Mouse (Mus musculus): Measurements from ENCODE around the gene Hist1h4k. TPM values are rescaled to one million over a fixed set of nuclear protein-coding genes. Genes with fewer than 3 reads are reported as not detected.
"Not testable (repeated sequence)": the region's sequence is repeated elsewhere in the genome, so short reads cannot be mapped to it uniquely, and the experiment has no call there.

Hist1h4k gene
- polyA plus RNA-seq, 1 experiment from 2014 or later: 3.0 TPM

- Histone ChIP-seq H3K4me1 (replicated peaks) (peaks cover 47% of the 10 kb centered on the region), H3K36me3 (no peaks in the 10 kb centered on the region)
- 0% methylated on average over 17 of the region's 20 CpGs for WGBS
These were observed 32.9 kb upstream of the Hist1h4k start, which contains the start of gene Hist1h3i for GRCm38 (mm10) chr13:21783255-21783617. Hist1h3i (minus strand) TSS chr13:21783370.

DNA sequence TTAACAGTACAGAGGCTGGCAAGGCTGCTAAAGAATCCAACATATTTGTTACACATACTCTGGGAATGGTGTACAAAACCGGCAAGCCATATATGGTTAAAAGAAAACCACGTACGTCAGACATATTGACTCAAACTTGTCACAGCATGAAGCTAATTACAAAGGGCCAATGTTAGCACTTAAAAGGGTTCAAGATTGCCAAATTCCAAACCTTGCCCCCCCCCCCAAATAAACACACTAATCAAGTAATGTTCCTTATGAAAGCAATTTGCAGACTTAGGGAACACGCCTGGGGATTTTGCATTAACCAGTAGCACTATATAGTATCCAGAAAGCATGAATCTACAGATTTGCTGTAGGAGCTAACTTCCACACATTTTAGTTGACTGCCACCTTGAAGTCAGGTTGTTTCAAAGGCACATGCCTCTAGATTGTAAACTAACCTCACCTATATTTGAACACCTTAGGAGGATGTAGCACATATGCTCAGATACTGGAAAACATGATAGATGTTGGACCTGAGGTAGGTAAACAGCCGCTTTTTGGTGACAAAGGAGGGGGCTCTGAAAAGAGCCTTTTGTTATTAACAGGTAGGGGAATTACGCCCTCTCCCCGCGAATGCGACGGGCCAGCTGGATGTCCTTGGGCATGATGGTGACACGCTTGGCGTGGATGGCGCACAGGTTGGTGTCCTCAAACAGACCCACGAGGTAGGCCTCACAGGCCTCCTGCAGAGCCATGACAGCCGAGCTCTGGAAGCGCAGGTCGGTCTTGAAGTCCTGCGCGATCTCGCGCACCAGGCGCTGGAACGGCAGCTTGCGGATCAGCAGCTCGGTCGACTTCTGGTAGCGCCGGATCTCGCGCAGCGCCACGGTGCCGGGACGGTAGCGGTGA is 32.3 kb upstream of the Hist1h4k start:
- Histone ChIP-seq H3K4me3 (replicated peaks) (peak overlapping the region; percentile 42), H3K4me1 (replicated peaks) (peaks cover 45% of the 10 kb centered on the region), H3K9ac (replicated peaks) (peak overlapping the region; percentile 68), H3K27ac (peak overlapping the region; percentile 73), H3K4me2 (replicated peaks) (peak overlapping the region; percentile 67)
- H3K27me3 ChIP-seq, H3K9me3 ChIP-seq, ATAC-seq, H3K36me3 ChIP-seq: not testable (repeated sequence)
- 1% methylated on average over 14 of the region's 35 CpGs for WGBS

More at GRCm38 (mm10) chr13:21783255-21783617, 32.9 kb upstream of the Hist1h4k start, which contains the start of gene Hist1h3i:
- peak; percentile 75 for ATAC-seq
- H3K4me3 ChIP-seq (replicated peaks): peak within 1 kb of the TSS; percentile 42
- H3K27ac ChIP-seq: peak within 1 kb of the TSS; percentile 73
- no peaks in the 10 kb centered on the region for H3K27me3 ChIP-seq
- no peaks in the 10 kb centered on the region for H3K9me3 ChIP-seq
- peak within 1 kb of the TSS; percentile 68 for H3K9ac ChIP-seq (replicated peaks)
- peak within 1 kb of the TSS; percentile 67 for H3K4me2 ChIP-seq (replicated peaks)

GRCm38 (mm10) chr13:21781639-21782038 is 31.3 kb upstream of the Hist1h4k start:
- no peak overlapping the region for H3K27ac ChIP-seq
- H3K4me2 ChIP-seq (replicated peaks): no peak overlapping the region
- no peaks in the 10 kb centered on the region for H3K36me3 ChIP-seq
- ATAC-seq: no peak
- no peak overlapping the region for H3K9ac ChIP-seq (replicated peaks)
- 96% methylated on average over 1 of the region's 1 CpGs for WGBS
- H3K4me3 ChIP-seq (replicated peaks): no peak overlapping the region
- H3K27me3 ChIP-seq: no peaks in the 10 kb centered on the region
- peaks cover 45% of the 10 kb centered on the region for H3K4me1 ChIP-seq (replicated peaks)
- H3K9me3 ChIP-seq: no peaks in the 10 kb centered on the region

DNA sequence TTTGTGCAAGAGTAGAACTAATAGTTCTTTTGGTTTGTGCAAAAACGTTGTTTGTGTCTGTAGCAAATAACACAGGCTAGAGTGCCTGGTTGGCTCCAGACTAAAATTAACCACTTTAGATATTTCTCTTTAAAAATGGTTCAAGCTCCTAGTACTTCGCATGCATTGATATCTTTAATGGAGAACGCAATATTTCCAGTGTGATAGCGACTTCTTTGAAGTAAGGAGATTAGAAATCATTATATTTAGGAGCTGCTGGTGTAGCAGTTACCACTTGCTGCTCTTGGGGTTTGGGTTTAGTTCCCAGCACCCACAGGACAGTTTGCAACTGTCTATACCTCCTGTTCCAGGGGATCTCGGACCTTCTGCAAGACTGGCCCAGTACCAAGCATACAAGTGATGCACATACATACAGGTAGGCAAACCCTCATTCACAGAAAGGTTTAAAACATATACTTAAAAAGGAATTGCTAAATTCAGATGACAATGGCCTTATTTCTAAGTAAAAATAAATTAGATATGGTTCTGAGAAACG is 30.8 kb upstream of the Hist1h4k start:
- H3K9ac ChIP-seq (replicated peaks): no peak overlapping the region
- no peak overlapping the region; the same call in 1 of the 2 replicates for H3K4me3 ChIP-seq (replicated peaks)
- H3K4me2 ChIP-seq (replicated peaks): peak overlapping the region; percentile 95
- no peaks in the 10 kb centered on the region for H3K27me3 ChIP-seq
- 46% methylated on average over 6 of the region's 6 CpGs for WGBS
- no peaks in the 10 kb centered on the region for H3K36me3 ChIP-seq
- H3K9me3 ChIP-seq: no peaks in the 10 kb centered on the region
- peaks cover 42% of the 10 kb centered on the region for H3K4me1 ChIP-seq (replicated peaks)
- no peak overlapping the region for H3K27ac ChIP-seq
- ATAC-seq: no peak

GRCm38 (mm10) chr13:21779767-21780731 is 29.7 kb upstream of the Hist1h4k start, which contains the start of gene Hist1h1b:
Hist1h1b (minus strand) TSS chr13:21780625.
- H3K4me2 ChIP-seq (replicated peaks): peak within 1 kb of the TSS; percentile 95
- no peaks in the 10 kb centered on the region for H3K9me3 ChIP-seq
- H3K27ac ChIP-seq: peak within 1 kb of the TSS; percentile 88
- H3K27me3 ChIP-seq: no peaks in the 10 kb centered on the region
- H3K4me1 ChIP-seq (replicated peaks): peaks cover 37% of the 10 kb centered on the region
- peak within 1 kb of the TSS; percentile 83 for H3K9ac ChIP-seq (replicated peaks)
- no peaks in the 10 kb centered on the region for H3K36me3 ChIP-seq
- under 1% methylated on average over 44 of the region's 44 CpGs for WGBS
- peak within 1 kb of the TSS; percentile 53 for H3K4me3 ChIP-seq (replicated peaks)
- peak; percentile 12 for ATAC-seq

GRCm38 (mm10) chr13:21778814-21779766 is 28.8 kb upstream of the Hist1h4k start:
- peak; percentile 93 for ATAC-seq
- Histone ChIP-seq H3K4me2 (replicated peaks) (peak overlapping the region; percentile 95), H3K27me3 (no peaks in the 10 kb centered on the region), H3K4me1 (replicated peaks) (peaks cover 34% of the 10 kb centered on the region), H3K4me3 (replicated peaks) (peak overlapping the region; percentile 53), H3K36me3 (no peaks in the 10 kb centered on the region), H3K27ac (peak overlapping the region; percentile 88), H3K9ac (replicated peaks) (peak overlapping the region; percentile 83), H3K9me3 (no peaks in the 10 kb centered on the region)
- 5% methylated on average over 33 of the region's 33 CpGs for whole genome bisulfite sequencing

- Histone ChIP-seq H3K27ac (no peak overlapping the region), H3K4me3 (replicated peaks) (no peak overlapping the region), H3K9me3 (no peaks in the 10 kb centered on the region), H3K36me3 (no peaks in the 10 kb centered on the region), H3K9ac (replicated peaks) (no peak overlapping the region), H3K4me1 (replicated peaks) (peaks cover 23% of the 10 kb centered on the region), H3K4me2 (replicated peaks) (no peak overlapping the region), H3K27me3 (no peaks in the 10 kb centered on the region)
- 69% methylated on average over 1 of the region's 1 CpGs for WGBS
- no peak for ATAC-seq
These were observed 5.4 kb upstream of the Hist1h4k start for GRCm38 (mm10) chr13:21755707-21756106.

- Histone ChIP-seq H3K4me3 (replicated peaks) (peak overlapping the region; percentile 43), H3K27ac (peak overlapping the region; percentile 95), H3K4me1 (replicated peaks) (peaks cover 26% of the 10 kb centered on the region), H3K9ac (replicated peaks) (peak overlapping the region; percentile 66), H3K4me2 (replicated peaks) (peak overlapping the region; percentile 76)
- H3K9me3 ChIP-seq, H3K27me3 ChIP-seq, H3K36me3 ChIP-seq: not testable (repeated sequence)
- under 1% methylated on average over 18 of the region's 26 CpGs for WGBS
- ATAC-seq: peak; percentile 0; the same call in 1 of the 2 replicates
These were observed 4.1 kb upstream of the Hist1h4k start for GRCm38 (mm10) chr13:21754294-21755001.

DNA sequence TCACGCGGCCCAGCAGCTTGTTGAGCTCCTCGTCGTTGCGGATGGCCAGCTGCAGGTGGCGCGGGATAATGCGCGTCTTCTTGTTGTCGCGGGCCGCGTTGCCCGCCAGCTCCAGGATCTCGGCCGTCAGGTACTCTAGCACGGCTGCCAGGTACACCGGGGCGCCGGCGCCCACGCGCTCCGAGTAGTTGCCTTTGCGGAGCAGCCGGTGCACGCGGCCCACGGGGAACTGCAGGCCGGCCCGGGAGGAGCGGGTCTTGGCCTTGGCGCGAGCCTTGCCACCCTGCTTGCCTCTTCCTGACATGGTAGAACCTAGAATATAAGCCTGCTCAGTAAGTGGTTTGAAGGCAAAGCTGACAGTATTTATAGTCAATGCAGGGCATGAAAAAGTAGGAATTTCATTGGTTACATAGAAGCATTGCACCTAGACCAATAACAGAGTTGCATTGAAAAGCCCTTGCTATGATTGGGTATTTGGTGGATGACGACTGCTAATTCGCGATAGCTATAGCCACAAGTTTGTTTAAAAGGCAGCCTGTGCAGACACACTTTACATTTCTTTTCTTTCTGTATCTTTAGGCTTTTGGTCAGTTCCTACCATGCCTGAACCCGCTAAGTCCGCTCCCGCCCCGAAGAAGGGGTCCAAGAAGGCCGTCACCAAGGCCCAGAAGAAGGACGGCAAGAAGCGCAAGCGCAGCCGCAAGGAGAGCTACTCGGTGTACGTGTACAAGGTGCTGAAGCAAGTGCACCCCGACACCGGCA is 3.4 kb upstream of the Hist1h4k start, which contains the start of the genes Hist1h2ak and Hist1h2bn:
Gene Hist1h2ak (minus strand): TSS at position 304 of the 762 bp plus-strand sequence.
Gene Hist1h2bn (plus strand): TSS at position 600 of the 762 bp plus-strand sequence.
- H3K9me3 ChIP-seq: not testable (repeated sequence)

More for the DNA sequence above, 3.4 kb upstream of the Hist1h4k start, which contains the start of the genes Hist1h2ak and Hist1h2bn:
- Histone ChIP-seq H3K4me3 (replicated peaks) (peak within 1 kb of the TSS; percentile 43), H3K27ac (peak within 1 kb of the TSS; percentile 95), H3K4me2 (replicated peaks) (peak within 1 kb of the TSS; percentile 76), H3K4me1 (replicated peaks) (peaks cover 33% of the 10 kb centered on the region), H3K9ac (replicated peaks) (peak within 1 kb of the TSS; percentile 68)
- ATAC-seq: peak; percentile 96
- WGBS: under 1% methylated on average over 46 of the region's 50 CpGs
- H3K27me3 ChIP-seq, H3K36me3 ChIP-seq: not testable (repeated sequence)

Data from midbrain, embryonic 13.5 days (tissue).